Mouse (Mus musculus) splenic B cell, adult 2 months (primary cell): ENCODE measurements around the gene Rab14.

Source experiments
- DNase-seq: peaks from one replicate; pipeline ENCODE4 v3.0.0-alpha.2; 2011; ENCODE audit warnings: low read depth, low spot score
- H3K27me3 ChIP-seq: 2 replicates; pipeline ENCODE4 v1.6.1; 2012; ENCODE audit warnings: mild to moderate bottlenecking, low read length, moderate library complexity, mixed read lengths; ENCODE audit not compliant: control insufficient read depth, poor library complexity, insufficient read depth, severe bottlenecking
- H3K36me3 ChIP-seq: 2 replicates; pipeline ENCODE4 v1.6.1; 2012; ENCODE audit warnings: mild to moderate bottlenecking, low read length, moderate library complexity, mixed read lengths; ENCODE audit not compliant: control insufficient read depth, poor library complexity, insufficient read depth, severe bottlenecking

The Rab14 gene

GRCm38 (mm10) chr2:35200898-35201668 is at the start of gene Rab14:
Gene Rab14 (minus strand): TSS chr2:35201120.
- no peaks in the 10 kb centered on the region for H3K36me3 ChIP-seq
- H3K27me3 ChIP-seq, result no peaks in the 10 kb centered on the region
- peak; percentile 100 for DNase-seq

DNA sequence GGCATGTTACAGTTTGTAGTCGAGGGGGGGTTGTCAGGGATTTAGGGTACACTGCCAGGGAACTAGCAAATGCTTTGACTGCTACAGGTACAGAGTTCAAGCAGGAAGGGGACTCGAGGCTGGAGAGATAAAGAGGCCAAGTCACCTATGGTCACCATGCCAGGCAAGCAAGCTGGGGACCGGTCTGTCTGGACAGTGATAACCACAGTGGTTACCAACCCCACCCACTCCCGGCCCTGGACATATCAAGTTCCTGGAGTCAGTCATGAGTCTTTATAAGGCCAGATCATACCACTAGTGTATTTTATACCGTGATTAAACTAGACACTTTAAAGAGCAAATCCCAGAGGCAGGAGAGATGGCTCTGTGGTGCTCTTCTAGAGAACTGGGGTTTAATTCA is 46.8 kb upstream of the Rab14 start:
- H3K36me3 ChIP-seq, result no peaks in the 10 kb centered on the region
- DNase-seq, result no peak
- H3K27me3 ChIP-seq, result no peaks in the 10 kb centered on the region

DNA sequence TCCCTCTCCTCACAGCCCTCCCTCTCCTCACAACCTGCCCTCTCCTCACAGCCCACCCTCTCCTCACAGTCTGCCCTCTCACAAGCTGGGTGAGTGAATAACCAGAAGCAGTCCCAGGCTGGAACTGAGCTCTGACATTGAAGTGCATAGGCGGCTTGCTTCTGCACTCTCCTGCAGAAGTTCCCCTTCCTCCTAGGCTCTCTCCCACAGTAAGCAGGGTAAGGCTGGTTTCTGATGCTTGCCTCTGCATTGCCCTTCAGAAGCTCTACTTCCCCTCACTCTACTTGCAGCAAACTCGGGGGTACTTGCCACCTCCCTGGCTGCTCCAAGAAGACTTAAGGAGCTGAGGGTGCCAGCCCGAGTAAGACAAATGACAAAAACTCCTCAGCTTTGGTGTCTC is 43.3 kb upstream of the Rab14 start:
- H3K36me3 ChIP-seq, result no peaks in the 10 kb centered on the region
- DNase-seq, result no peak
- H3K27me3 ChIP-seq, result no peaks in the 10 kb centered on the region

- DNase-seq, result no peak
- H3K36me3 ChIP-seq, result no peaks in the 10 kb centered on the region
- H3K27me3 ChIP-seq, result no peaks in the 10 kb centered on the region
Observed at GRCm38 (mm10) chr2:35235021-35235420, 34.1 kb upstream of the Rab14 start.

- no peaks in the 10 kb centered on the region for H3K27me3 ChIP-seq
- H3K36me3 ChIP-seq, result no peaks in the 10 kb centered on the region
- no peak for DNase-seq
Observed at GRCm38 (mm10) chr2:35233898-35234297, 33.0 kb upstream of the Rab14 start.

DNA sequence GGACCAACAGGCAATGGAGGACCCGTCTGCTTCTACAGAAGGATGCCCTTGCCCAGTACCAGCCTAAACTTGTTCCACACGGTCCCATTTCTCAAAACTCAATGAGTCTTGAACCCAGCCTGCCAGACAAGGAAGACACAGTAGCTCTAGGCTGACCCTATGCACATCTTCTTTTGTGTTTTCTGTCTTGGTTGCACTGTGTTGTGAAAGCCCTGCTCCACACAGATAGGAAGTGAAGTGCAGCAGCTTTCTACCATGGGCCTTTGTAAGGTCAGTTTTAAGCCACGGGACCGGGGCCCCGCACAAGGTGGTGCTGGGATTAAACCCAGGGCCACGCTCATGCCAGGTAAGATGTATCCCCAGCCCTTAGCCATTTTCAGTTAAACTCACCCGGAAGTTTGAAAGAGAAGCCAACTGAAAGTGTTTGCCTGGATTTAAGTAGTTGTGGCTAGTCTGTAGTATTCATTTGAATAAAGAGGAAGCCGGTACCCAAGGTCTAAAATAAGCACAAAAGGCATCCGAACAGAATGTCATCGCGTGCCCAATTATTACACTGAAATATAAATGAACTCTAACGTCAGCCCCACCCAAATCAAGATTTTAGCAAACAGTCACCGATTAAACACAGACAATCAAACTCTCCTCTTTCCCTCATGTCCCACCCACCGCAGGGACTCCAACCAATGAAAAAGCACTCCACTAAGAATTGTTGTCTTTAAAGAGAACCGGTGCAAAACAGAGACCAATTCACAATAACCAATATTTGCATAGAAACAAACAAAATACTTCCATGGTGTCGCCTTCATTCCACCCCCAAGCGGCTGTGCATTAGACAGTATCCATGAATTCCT is 31.9 kb upstream of the Rab14 start:
- Histone ChIP-seq H3K36me3 (no peaks in the 10 kb centered on the region), H3K27me3 (no peaks in the 10 kb centered on the region)
- peak; percentile 49 for DNase-seq

DNA sequence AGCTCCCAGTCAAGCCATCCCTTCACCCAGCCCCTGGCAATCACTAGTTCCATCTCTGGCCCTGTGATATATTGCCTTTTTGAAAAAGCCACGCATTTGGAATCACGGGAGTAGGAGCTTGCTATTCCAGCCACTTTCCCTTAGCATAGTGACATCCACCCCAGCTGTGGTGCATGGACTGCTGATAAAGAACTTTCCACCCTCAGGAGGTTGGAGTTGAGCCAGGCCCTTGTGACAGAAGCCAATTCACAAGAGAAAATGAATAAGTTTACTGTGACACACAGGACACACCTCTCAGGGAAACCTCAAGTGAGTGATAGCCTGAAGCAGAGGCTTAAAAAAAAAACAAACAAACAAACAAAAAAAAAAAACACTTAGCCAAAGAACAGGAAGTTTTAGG is 31.0 kb upstream of the Rab14 start:
- Histone ChIP-seq H3K36me3 (no peaks in the 10 kb centered on the region), H3K27me3 (no peaks in the 10 kb centered on the region)
- no peak for DNase-seq

DNA sequence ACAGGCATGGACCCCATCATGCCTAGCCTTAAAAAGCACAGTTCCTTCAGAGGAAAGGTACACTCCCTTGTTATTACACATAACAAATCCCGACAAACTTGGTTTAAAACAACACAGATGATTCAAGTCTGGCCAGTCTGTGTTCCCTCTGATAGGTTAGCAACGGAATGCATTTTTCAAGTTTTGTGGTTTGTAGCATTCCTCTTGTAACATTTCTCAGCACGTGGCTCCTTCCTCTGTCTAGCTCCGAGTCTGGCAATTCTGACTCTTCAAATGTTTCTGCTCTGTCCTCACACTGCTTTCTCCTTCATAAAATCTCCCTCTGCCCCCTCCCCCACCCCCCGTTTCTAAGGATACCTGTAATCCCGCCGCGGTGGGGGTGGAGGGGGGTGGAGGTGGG is 29.3 kb upstream of the Rab14 start:
- H3K27me3 ChIP-seq, result no peaks in the 10 kb centered on the region
- H3K36me3 ChIP-seq, result no peaks in the 10 kb centered on the region
- no peak for DNase-seq

DNA sequence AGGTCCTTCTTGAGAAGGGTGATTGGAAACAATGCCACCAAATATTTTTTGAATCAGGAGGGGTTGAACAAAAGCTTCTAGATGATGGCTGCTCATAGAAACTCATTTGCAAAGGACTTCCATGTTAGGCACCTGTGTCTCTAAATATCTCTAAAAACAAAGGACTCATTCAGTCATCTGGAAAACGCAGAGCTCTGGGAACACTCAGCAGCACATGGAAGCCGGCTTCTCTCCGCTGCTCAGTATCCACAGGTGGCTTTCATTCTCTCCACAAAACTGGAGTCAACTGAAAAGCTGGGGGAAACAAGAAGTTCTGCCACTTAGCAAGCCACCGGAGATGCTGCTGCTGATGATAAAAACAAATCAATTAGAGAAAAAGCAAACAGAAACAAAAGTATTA is 27.2 kb upstream of the Rab14 start:
- no peaks in the 10 kb centered on the region for H3K27me3 ChIP-seq
- DNase-seq, result no peak
- no peaks in the 10 kb centered on the region for H3K36me3 ChIP-seq

GRCm38 (mm10) chr2:35224285-35224684 is 23.4 kb upstream of the Rab14 start:
- H3K27me3 ChIP-seq, result no peaks in the 10 kb centered on the region
- no peak for DNase-seq
- no peaks in the 10 kb centered on the region for H3K36me3 ChIP-seq

DNA sequence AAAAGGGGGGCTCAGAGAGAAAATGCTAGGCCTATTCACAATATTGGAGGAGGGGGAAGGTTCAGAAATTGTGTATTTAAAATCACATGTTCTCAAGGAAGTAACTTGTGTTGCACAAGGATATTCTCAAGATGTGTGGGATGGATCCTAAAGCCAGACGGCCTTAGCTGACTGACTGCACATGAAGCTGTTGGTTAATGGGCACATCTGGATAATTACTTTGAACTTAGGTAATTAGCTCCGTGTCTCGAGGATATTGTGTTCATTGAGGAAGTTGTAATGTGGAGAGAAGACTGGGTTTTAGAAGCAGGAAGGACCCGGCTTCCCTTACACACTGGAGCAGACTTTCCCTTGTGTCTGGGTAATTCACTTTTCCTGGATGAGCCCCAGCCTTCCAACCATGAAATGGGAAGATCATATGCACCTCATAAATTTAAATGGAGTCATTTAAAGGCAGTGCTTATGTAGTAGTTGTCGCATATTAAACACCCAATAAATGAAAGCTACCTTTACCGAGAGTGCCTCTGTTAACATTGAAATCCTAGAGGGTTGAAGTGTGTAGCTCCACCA is 22.0 kb upstream of the Rab14 start:
- Histone ChIP-seq H3K36me3 (no peaks in the 10 kb centered on the region), H3K27me3 (no peaks in the 10 kb centered on the region)
- DNase-seq, result no peak

GRCm38 (mm10) chr2:35218736-35219135 is 17.8 kb upstream of the Rab14 start:
- DNase-seq, result no peak
- H3K36me3 ChIP-seq, result no peaks in the 10 kb centered on the region
- no peaks in the 10 kb centered on the region; the same call in 1 of the 2 replicates for H3K27me3 ChIP-seq

GRCm38 (mm10) chr2:35216701-35217100 is 15.8 kb upstream of the Rab14 start:
- no peak for DNase-seq
- H3K36me3 ChIP-seq, result no peaks in the 10 kb centered on the region
- no peaks in the 10 kb centered on the region; the same call in 1 of the 2 replicates for H3K27me3 ChIP-seq

- H3K27me3 ChIP-seq, result no peaks in the 10 kb centered on the region; the same call in 1 of the 2 replicates
- no peak for DNase-seq
Observed at GRCm38 (mm10) chr2:35215363-35215762, 14.4 kb upstream of the Rab14 start.

GRCm38 (mm10) chr2:35214881-35215358 is 14.0 kb upstream of the Rab14 start:
- DNase-seq, result peak; percentile 83
- H3K36me3 ChIP-seq, result no peaks in the 10 kb centered on the region

More at GRCm38 (mm10) chr2:35215363-35215762, 14.4 kb upstream of the Rab14 start:
- H3K36me3 ChIP-seq, result no peaks in the 10 kb centered on the region

More at GRCm38 (mm10) chr2:35214881-35215358, 14.0 kb upstream of the Rab14 start:
- H3K27me3 ChIP-seq, result no peaks in the 10 kb centered on the region; the same call in 1 of the 2 replicates
